Mouse (Mus musculus) spleen, postnatal 14 days (tissue): ENCODE measurements around the gene Gm11733.
"Not testable (repeated sequence)": the region's sequence is repeated elsewhere in the genome, so short reads cannot be mapped to it uniquely, and the experiment has no call there.

Experiments used
- DNase-seq, 2 experiments: peaks; one replicate each; pipeline ENCODE4 v3.0.0; 2021 to 2022; ENCODE audit warnings: low spot score in 2 of 2

Gm11733 gene

DNA sequence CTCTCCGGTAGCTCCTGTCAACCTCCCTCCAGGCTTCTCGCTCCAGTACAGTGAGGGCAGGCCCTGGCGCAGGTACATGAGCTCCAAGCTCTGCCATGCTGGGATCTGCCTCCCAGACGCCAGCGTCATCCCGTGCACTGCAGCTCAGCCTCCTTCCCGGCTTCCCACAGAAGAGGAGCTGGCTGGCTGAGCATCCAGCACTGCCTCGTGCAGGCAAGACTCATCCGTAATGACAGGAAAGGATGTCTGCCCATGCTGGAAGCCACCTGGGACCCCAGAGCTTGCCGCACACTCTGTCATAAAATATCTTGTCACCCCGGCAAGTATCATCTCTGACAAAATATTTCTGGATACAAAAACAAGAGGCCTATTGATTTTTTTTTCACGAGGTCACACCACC is at the start of gene Gm11733:
Gene Gm11733 (plus strand): TSS at position 171 of the 400 bp plus-strand sequence.
- DNase-seq, result no peak

DNA sequence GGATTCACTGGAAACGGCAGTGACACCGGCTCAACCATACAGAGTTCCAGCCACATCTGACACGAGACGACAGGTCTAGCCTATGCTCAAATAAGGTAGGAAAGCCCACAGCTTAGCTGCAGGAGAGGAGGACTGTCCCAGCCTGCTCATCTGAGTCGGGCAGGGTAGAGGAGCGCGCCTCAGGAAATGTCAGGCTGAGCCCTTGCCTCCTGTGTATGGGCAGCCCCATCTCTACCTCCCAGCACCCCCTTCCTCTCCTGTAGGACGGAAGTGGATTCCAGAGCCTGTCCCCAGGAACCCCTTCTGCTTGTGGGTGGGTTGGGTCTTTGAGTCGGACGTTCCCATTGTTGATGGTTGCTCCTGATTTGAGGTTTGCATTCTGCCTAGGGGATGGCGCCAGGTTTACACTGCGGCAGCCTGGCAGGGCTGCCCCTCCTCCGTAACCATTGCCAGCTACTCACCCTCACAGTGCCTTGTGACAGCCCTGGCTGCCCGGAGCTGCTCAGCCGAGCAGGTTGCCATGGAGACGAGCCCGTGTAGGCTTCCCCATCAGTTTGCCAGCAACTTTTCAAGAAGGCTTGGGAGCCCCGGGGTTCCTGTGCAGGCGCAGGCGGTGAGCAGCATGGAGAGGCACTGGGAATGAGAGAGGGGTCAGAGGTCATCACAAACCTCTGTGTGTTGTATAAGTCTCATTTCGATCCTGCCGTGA is 47.6 kb upstream of the Gm11733 start:
- no peak for DNase-seq

DNA sequence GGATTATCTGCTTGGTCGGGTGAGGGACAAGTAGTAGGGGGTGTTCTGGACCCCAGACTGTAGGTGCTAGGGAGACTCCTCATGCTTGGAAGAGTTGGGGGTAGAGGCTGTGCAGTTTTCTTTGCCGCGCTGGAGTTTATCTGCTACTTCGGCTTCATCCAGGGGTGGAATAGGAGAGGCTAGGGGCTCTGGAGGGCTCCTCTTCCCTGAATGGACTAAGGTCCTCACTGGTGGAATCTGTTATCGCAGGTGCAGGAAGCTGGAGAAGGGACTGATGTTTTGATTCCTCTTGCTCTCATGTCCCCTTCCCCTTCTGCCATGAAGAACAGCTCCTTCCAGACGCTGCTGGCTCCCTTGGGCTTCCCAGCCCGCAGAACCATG is 47.1 kb upstream of the Gm11733 start:
- DNase-seq, result no peak

DNA sequence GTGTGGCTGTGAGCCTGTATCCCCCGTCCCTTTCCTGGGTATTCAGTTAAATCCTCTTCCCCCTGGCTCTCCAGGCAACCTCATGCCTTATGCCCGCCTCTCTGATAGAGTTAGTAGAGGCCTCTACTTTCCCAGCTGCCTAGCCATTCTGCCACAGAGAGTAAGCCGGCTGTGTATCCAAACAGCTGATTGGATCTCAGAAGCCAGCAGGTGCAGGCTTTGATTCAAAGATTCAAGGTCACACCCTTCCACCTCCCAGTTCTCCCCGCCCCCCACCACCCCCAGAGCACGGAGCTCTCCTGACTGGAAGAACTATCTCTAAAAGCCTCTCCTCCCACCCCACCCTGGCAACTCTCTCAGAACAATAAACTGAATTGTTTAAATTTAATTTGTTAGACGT is 45.8 kb upstream of the Gm11733 start:
- no peak for DNase-seq

DNA sequence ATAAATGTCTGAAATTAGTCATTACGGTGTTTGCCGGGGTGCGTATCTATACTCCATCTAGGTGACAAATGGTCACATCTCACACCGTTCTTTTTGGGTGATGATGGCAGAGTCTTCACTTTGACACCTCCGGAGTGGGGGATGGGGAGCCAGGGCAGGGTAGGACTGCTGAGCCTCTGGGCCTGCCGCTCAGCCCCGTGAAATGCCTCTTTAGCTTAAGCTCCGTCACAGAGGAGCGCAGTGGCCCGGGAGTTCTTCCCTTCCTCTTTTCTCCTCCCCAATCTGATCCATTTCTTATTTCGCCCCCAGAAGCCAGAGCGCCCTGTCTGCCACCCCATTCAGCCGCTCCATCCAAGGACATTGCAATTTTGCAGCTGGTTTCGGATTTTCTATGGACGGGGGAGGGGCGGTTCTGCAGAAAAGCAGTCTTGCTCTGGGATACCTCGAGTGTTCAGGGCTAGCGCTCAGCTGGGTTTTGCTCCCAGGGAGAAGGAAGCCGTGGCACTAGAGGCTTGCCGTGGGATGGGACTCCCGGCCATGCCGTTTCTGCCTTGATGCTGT is 43.2 kb upstream of the Gm11733 start:
- DNase-seq, result no peak

DNA sequence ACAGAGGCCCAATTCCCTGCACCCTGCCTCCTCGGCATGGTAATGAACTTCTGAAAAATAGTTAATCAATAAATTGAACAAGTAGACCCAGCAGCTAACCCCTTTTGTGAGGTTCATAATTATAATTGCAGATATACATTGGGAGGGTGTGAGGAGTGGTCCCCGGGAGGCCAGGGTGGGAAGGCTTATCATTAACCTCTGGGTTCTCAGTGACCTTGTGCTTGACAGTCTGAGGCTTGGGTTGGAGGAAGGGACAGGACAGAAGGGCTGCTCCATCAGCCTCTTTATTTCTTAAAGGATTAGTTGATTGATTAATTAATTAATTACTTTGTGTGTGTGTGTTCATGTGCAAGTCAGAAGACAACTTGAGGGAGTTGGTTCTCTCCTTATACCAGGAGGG is 40.1 kb upstream of the Gm11733 start:
- no peak for DNase-seq

DNA sequence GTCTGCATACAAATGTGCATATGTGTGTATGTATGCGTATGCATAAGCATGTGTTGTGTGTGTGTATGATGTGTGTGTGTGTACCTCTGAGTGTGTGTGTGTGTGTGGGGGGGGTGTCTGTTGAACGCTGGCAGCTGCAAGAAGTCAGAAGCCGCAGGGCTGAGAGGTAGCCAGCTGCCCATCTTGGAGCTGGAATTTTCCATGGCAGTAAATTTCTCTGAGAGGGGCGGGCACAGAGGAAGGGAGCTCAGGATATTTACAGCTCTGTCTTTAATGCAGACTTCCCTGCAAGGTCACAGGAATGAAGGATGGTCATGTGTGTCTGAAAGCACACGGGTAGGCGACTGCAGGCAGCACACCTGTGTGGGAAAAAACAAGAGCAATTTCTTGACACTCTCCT is 38.5 kb upstream of the Gm11733 start:
- DNase-seq, result no peak

DNA sequence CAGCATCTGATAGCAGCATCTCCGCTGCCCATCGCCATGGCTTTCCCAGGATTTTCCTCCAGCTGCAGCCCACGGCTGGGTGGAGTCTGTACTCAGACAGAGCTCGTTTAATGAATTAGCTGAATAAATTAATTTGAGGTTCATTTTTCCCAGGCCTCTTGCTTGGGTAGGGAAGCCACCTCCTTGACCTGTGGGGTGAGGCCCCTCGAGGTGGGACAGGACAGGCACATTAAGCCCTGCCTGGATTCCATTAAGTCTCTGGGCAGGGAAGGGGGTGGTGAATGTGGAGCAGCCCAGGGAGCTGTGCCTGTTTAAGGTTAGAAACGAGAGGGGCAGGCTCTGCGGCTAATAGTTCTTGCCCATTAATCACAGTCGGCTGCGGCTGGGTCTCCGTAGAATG is 30.1 kb upstream of the Gm11733 start:
- no peak for DNase-seq

DNA sequence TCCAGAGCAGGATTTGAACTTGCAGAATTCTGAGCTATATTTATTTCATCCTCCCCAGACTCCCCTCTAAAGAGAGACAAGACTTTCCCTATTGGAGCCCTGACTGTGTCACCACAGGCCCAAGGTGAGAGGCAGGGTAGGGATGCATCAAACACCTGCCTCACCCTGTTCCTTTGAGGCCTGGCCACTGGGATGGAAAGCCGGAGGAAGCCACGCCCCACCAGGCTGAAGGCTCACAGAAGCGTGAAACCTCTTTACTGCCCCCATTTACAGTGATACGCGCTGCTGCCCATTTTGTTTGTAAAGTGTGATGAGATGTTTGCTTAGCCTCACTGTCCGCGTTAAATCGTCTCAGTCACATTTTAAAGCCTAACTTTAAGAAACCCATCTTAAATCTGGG is 25.0 kb upstream of the Gm11733 start:
- no peak for DNase-seq

DNA sequence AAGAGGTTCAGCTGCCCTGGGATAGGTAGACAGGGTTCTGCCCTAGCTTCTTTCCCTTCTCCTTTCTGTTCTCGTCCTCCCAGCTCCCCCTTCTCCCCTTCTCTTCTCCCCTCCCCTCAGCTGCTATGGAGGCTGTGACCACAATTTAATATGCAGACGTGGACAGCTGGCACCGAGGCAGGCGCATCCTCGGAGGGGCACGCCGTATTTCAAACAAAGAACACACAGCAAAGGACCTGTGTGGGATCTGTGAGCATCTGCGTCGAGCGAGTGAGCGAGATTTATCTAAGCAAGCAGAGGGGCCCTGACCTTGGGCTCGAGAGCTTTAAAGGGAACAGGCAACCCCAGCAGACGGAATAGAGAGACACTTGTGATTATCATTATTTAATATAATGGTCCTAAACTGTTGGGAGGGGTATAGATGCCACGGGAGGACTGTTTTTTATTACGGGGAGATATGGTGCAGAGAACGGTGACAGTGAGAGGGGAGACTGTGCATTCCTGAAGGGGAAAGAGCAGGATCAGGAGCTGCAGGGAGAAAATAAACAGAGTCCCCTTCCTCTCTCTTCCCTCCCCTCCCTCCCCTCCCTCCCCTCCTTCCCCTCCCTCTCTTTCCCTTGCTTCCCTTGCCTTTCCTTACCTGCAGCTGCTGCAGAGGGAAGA is 21.8 kb upstream of the Gm11733 start:
- no peak for DNase-seq

DNA sequence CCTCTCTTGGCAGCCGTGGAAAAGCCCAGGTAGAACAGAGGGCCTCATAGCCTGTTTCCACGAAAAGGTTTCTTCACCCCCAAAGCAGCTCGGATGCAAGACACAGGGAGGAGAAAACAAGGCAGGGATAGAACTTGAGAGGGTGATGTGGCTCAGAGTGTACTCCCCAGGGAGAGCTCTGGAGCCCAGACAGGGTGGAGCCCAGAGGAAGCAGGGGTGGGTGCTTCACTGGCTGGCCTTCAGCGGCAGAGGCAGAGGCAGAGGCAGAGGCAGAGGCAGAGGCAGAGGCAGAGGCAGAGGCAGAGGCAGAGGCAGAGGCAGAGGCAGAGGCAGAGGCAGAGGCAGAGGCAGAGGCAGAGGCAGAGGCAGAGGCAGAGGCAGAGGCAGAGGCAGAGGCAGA is 20.8 kb upstream of the Gm11733 start:
- DNase-seq, result not testable (repeated sequence)

DNA sequence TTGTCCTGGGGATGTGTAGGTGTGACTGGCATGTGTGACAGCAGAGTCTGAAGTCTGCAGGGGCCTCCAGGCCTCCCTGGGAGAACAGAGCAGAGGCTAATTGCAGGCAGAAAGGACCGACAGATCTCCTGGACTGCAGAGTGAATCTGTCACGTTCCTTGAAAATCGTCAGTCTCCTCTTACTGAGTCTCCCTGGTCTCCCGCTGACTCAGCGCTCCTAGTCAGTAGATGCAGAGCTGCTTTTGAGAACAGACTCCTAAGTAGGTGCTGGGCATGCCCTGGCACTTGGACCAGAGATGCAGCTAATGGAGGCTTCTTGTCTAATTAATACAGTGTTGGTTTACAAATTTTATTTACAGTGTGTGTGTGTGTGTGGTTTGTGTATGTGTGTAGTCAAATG is 17.9 kb upstream of the Gm11733 start:
- no peak for DNase-seq

DNA sequence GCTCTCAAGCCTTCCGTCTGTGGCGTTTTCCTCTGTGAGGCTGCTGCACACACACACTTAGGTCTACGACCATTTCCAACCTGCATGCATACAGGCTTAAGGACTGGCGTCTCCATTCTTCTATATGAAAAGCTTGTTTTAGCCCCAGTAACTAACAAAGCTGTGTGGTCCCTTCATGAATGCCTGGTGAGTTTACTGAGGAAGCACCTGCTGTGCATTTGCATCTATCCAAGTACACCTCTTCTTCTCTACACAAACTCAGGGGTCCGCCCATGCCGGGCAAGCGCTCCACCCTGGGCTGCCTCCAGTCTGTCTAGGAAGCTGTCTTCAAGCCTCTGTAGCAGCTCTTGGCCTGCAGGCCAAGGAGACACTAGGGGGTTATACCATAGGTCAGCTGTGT is 17.3 kb upstream of the Gm11733 start:
- no peak for DNase-seq

DNA sequence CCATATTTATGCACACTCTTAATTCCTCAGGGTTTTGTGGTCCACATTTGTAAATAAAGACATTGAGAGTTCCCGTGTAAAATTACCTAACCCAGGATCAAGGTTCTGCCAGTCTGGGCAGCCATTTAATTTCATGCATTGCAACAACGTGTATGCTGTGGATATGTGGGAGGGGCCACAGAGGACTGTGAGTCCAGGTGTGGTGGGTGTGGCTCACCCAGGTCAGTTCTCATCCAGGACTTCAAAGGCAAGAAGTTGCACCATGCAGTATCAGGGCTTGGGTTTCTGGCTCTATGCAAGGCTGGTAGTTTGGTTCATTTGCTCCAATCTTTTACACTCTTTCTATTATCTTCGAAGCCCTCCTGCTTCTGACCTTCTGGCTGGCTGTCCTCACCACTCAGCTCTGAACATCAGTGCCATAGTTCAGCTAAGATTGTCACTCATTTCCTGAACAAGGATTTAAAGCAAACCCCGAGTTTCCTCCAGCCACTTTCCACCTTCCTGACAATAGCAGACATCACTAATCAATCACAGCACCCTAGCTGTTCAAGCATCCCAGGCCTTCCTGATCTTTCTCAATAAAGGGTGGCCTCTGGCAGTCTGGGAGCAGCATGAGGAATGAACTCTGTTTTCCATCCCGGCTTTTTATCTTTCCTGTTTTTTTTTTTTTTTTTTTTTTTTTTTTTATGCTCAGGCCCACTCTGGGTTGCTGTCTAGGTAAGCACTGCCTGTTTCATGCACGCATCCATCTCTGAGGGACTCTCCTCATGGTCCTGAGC is 15.4 kb upstream of the Gm11733 start:
- DNase-seq, result no peak

DNA sequence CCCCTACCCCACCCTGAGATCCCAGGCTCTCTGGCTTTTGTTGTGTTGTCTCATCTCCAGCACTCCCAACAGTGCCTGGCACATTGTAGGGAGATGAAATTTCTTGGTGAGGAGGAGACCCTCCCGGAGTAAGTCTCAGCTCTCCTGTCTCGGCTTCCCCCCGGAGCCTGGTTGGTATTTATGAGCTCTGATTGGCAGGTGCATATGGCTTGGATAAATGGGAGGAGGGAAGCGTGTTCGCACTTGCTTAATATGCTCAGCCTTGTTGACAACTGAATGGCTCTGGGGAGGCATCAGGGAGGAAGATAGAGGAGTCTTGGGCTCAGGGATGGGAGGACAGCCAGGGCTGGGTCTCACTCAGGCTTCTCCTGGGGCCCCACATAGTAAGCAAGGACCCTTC is 14.4 kb upstream of the Gm11733 start:
- no peak for DNase-seq

DNA sequence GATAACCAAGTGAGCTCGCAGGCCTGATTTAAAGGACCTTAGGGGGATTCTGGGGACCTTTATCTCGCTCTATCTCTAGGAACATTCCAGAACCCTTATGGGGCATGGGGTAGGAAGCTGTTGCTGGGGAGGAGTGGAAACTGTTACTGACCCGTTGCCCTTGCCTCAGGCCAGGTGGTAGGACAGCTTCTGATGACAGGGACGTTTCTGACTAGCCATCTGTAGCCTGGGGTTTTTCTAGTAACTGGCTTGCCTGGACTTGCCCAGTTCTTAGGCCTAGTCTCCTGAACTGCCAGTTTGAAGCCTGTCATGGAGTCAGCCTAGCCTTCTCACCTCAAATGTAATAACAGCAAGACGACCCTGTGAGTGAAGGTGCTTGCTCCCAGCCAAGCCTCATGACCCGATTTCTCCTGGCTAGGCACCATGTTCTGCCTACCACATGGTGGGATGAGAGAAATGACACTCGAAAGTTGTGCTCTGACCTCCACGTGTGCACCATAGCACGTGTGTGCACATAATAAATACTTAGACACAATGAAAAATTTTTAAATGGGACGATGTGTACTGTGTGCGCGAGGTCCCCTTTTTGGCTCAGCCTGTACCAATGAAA is 13.5 kb upstream of the Gm11733 start:
- DNase-seq, result no peak

DNA sequence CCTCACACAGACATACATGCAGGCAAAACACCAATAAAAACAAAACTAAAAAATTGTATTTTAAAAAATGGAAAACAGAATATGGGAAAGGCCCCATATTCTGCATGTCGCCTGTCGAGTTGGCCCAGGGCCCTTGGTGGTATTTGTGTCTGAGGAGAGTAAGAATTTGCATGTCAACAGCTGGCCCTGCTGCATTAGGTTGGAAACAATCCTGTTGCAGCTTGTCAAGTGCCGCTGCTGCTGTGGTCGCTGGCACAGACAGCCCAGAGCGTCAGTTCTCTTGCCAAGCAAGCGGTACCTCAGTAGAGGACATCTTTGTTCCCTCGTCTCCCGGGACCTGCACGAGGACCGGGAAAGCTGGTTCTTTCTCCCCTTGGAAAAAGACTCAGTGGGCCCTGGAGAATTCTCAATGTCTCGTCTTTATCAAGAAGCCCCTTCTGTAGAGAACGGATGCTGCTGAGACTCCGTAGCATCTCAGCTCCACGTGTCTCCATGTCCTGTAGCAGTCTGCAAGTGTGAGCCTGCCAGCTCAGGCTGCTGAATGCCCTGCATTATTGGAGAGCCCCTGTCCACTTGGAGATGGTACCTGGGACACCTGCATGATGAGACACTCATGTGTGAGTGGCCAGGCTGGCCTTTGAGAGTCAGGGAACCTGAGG is 12.4 kb upstream of the Gm11733 start:
- no peak for DNase-seq

DNA sequence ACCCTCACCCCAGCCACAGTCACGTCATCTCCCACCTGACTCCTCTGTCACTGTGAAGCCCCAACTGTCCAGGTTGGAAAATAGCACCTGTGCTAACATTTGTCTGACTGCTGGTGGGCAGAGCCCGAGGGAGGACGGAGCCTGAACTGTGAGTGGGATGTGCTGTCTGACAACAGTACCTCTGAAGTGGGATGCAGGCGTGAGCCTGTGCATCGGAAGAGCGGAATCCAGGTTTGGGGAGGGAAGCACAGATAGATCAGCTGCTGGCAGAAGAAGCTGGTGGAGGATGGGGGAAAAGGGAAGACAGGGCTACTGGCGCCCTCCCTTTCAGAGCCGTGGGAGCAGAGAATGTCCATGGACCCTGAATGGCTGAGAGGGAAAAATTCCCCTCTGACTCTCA is 11.3 kb upstream of the Gm11733 start:
- DNase-seq, result no peak

DNA sequence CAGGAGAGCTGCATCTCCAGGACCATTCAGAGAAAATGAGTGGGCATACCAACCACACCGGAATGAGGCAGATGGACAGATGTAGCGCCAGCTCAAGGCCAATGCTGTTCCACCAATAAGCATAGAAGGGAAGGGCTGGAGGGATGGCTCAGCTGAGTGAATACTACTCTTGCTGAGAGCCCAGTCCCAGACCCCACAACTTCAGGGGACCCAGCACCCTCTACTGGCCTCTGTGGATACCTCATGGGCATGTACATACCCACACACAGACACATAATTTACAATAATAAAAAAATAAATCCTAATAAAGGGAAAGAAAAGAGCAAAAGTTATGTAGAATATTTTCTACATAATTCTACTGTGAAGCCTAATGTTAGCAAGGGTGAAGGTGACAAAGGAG is 9.0 kb upstream of the Gm11733 start:
- DNase-seq, result no peak

DNA sequence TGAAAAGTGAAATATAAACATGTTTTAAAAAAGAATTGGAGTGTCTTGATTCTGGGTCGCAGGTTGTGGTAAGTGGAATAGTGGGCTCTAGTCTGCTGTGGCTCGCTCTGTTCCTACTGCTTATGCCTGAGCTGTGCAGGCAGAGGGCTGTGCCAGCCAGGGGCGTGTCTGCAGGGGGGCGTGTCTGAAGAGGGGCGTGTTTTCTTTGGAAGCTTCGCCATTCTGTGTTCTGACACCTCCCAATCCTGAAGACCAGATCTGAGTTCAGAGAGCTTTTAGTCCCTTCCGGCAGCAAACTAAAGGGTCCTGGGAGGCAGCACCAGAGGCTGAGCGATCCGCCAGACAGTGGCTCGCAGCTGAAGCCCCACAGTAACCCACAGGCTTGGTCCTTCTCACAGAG is 8.5 kb upstream of the Gm11733 start:
- no peak for DNase-seq

DNA sequence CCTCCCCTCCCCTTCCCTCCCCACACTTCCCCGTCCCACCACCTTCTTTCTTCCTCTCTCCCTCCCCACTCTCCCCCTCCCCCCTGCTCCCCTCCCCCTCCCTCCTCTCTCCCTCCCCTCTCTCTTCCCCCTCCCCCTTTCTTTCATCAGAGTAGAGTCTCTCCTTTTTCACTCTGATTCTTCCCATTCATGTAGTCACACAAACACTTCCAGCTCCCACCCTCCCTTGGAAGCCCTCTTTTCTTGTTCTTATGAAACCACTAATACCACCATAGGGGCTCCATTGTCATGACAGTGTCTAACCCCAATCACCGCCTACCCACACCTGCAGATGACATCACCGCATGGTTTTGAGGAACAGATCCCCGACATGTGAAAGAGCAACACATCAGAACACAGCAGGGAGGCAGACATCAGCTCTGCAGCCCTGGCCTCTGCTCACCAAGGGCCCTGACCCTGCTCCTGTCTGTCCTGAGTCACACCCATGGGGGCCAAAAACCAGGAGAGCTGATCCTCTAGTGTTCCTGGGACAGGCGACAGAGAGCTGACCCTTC is 7.5 kb upstream of the Gm11733 start:
- DNase-seq, result no peak
